Mouse (Mus musculus): Measurements from ENCODE around the gene Pitpnb. TPM values are rescaled to one million over a fixed set of nuclear protein-coding genes. Genes with fewer than 3 reads are reported as not detected.

Gene Pitpnb
- polyA plus RNA-seq, 1 experiment: 0.76 TPM

DNA sequence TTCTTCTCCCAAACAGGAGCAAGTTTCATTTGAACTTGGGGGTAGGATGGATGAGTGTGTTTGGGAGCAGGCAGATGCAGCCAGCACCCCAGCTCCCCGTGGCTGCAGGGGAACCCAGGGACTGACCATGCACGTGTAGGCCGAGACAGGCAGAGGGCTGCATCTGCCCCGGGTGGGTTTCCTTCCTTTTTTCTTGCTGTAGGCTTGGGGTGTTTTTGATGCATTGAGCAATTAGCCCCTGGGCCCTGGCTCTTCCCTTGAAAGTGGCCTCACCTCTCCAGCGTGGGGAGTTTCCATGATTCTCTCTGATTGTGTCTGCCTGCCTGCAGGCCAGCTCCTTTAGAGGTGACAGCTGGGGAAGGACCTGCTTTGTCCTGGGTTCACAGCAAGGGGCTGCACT lies 102.3 kb downstream of the Pitpnb start:
- no peak for TF ChIP-seq GATA1 (IDR thresholded peaks at IDR 0.05; ENCODE audit: low read length)
- H3K4me3 ChIP-seq (replicated peaks): no peak overlapping the region
- no peaks in the 10 kb centered on the region for H3K9me3 ChIP-seq (ENCODE audit: control insufficient read depth, low read length)
- no peaks in the 10 kb centered on the region for H3K36me3 ChIP-seq (ENCODE audit: control insufficient read depth)
- no peaks in the 10 kb centered on the region for H3K4me1 ChIP-seq (ENCODE audit: control insufficient read depth)
- H3K27me3 ChIP-seq (ENCODE audit: control insufficient read depth): no peaks in the 10 kb centered on the region

GRCm38 (mm10) chr5:111434342-111434842 lies 103.8 kb downstream of the Pitpnb start:
- TF ChIP-seq TAL1 (IDR thresholded peaks at IDR 0.05; ENCODE audit: low read length) (no peak), GATA1 (IDR thresholded peaks at IDR 0.05; ENCODE audit: low read length) (no peak)
- Histone ChIP-seq H3K27me3 (ENCODE audit: control insufficient read depth) (no peaks in the 10 kb centered on the region), H3K4me1 (ENCODE audit: control insufficient read depth) (no peaks in the 10 kb centered on the region), H3K9me3 (ENCODE audit: control insufficient read depth, low read length) (no peaks in the 10 kb centered on the region), H3K4me3 (replicated peaks) (no peak overlapping the region), H3K36me3 (ENCODE audit: control insufficient read depth) (no peaks in the 10 kb centered on the region)

GRCm38 (mm10) chr5:111436260-111436659 lies 105.7 kb downstream of the Pitpnb start:
- Histone ChIP-seq H3K4me3 (replicated peaks) (no peak overlapping the region), H3K4me1 (ENCODE audit: control insufficient read depth) (no peaks in the 10 kb centered on the region), H3K9me3 (ENCODE audit: control insufficient read depth, low read length) (no peaks in the 10 kb centered on the region), H3K27me3 (ENCODE audit: control insufficient read depth) (no peaks in the 10 kb centered on the region), H3K36me3 (ENCODE audit: control insufficient read depth) (no peaks in the 10 kb centered on the region)
- TF ChIP-seq GATA1 (IDR thresholded peaks at IDR 0.05; ENCODE audit: low read length): no peak
- TF ChIP-seq TAL1 (IDR thresholded peaks at IDR 0.05; ENCODE audit: low read length): no peak

DNA sequence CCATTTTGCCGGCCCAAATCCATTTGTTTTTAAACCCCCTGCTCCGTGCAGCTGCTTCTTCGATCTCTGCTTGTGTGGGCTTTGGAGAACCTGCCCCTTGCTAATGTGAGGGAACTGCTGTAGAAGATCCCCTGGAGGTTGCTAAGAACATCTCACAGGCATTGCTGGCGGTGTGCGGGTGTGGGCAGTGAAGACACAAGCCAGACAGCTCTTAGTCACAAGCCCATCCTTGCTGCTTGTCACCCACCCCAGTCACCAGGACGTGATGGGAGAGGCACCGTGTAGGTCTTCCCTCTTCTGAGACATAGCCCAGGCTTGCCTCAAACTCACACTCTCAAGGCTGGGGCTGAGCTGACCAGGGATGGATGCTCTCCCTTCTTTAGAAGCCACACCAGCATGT lies 106.6 kb downstream of the Pitpnb start:
- H3K36me3 ChIP-seq (ENCODE audit: control insufficient read depth): no peaks in the 10 kb centered on the region
- TF ChIP-seq TAL1 (IDR thresholded peaks at IDR 0.05; ENCODE audit: low read length) (no peak), GATA1 (IDR thresholded peaks at IDR 0.05; ENCODE audit: low read length) (no peak)
- H3K27me3 ChIP-seq (ENCODE audit: control insufficient read depth): no peaks in the 10 kb centered on the region
- H3K9me3 ChIP-seq (ENCODE audit: control insufficient read depth, low read length): no peaks in the 10 kb centered on the region
- H3K4me3 ChIP-seq (replicated peaks): no peak overlapping the region
- no peaks in the 10 kb centered on the region for H3K4me1 ChIP-seq (ENCODE audit: control insufficient read depth)

Other genes starting within 250 kb of the Pitpnb start
- 0.01 TPM in 1 of 2 replicates, not detected in the other for gene Mn1, start 86.6 kb downstream of the Pitpnb start, polyA plus RNA-seq (2012)

Measured in erythroblast, embryonic 14.5 days (primary cell).